Mouse (Mus musculus): ENCODE results near the gene Padi3.

The Padi3 gene

DNA sequence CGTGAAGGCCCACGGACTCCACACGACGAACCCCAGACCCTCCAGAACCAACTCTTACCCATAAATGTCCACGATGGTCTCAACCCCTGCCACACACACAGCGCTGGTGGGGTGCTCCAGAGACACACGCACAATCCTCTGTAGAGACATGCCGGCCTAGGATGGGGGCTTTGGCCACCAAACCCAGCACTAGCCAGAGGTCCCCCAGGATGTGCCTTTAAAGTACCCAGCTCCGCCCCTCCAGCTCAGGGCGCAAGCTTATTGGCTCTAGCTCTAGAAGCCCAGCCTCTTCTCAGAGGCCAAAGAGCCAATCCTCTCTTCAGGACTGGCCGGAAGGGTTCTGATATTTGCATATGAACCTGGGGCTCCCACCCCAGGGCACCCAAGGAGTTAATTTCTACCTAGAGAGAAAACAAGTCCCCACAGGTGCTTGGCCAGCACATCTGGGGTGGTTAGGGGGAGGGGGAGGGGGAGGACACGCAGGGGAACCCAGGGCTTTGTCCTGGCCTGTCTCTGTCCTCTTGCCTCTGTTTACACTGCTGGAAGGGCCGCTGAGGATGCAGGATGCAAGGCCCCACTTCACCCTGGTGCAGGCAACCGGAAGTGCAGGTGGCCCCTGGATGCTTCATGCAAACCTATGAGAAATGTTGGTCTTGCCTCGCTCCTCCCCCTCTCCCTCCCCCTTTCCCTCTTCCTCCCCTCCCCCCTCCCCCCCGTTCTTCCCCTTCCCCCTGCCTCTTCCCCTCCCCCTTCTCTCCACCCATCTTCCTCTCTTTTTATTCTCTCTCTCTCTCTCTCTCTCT, at the start of gene Padi3:
Padi3 (minus strand) TSS at position 191 of the 803 bp plus-strand sequence.
- DNase-seq (ENCODE audit: low spot score in 2 of 2) = no peak

DNA sequence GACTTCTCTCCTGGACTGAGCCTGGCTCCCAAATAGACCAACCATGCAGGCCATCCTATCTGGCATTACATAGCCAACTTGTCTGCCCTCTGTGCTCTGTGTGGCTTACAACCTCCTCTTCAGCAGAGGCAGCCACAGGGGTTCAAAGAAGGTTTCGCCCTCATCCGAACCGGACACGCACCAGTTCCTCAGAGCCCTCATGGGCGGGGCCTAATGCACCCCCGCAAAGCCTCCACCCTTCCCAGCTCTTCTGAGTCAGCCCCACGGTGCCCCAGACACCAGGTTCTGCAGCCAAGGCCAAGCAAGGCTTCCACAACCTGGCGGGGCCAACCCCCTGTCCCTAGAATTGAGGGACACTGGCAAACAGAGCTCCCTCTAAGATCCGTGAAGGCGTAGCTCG, 48.8 kb upstream of the Padi3 start:
- no peak for DNase-seq (ENCODE audit: low spot score in 2 of 2)

GRCm38 (mm10) chr4:140857813-140858212, 47.4 kb upstream of the Padi3 start:
- no peak for DNase-seq (ENCODE audit: low spot score in 2 of 2)

- DNase-seq (ENCODE audit: low spot score in 2 of 2) = no peak
Measured at GRCm38 (mm10) chr4:140857041-140857440, 46.6 kb upstream of the Padi3 start.

- DNase-seq (ENCODE audit: low spot score in 2 of 2) = no peak
Measured at GRCm38 (mm10) chr4:140855151-140855550, 44.7 kb upstream of the Padi3 start.

DNA sequence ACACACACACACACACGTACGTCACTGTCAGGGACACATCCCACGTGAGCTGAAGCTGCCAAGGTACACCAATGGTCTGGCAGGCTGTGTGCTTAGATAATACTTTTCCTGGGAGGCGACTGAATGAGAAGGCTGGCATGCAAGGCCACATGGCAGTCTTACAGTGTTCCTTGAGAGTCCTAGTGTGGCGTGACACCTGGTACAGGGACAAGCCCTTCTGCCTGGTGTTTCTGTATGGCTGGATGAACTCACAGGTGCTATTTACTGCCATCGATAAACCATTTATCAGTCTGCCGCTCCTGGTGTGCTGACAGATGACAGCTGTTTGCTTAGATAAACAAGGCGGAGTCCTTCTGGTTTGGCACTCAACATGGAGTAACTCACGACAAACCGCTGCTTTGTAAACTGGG, 44.0 kb upstream of the Padi3 start:
- DNase-seq (ENCODE audit: low spot score in 2 of 2) = no peak

DNA sequence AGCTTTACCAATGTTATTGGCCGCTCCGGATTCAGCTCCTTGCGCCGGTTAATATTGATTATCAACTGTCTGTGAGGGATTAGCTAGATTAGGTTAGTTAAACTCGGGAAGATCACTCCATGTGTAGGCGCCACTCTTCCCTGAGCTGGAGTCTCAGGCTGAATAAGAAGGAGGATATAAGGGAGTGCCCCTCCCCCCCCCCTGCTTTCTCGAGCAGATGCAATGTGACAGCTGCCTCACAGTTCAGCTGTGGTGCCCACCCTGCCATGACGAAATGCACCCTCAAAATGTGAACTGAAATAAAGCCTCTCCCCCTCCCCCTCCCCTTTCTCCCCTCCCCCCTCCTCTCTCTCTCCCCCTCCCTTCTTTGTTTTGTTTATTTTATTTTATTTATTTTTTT, 43.2 kb upstream of the Padi3 start:
- DNase-seq (ENCODE audit: low spot score in 2 of 2) = no peak

DNA sequence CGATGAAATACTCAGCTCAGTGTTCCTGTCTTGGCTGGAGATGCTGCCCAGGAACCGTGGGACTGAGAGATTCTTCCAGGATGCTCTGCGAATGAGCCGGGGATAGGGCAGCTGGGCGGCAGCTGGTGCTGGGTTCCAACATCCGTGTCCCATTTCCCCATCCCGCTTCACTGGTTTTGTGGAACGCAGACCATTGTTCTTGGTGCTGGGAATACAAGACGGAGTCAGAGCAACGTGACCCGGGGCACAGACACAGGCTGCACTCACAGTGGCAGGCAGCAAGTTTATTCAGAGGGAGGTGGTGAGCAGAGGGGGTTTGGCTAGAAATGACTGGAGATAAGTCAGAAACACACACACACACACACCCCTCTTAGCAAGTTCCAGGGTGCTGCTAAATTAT, 38.9 kb upstream of the Padi3 start:
- DNase-seq (ENCODE audit: low spot score in 2 of 2) = no peak

DNA sequence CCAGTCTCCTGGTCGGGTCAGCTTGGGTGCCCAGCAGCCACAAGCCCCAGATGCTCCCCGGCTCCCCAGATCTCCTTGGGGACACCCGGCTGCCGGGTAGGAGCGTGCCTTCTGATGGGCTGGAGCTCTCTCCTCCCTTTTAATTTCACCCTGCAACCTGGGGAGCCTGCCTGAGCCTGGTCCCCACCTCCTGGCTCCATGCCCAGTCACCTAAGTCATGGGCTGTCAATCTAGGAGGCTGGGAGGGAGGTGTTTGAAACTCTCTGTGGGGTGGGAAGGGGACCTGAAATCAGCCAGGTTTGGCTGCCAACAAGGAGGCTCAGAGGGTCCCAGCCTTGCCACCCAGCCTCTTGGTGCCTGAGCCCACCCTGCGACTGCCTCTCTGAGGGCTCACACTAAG, 35.2 kb upstream of the Padi3 start, which contains the start of gene Padi1:
Padi1 (minus strand) TSS at position 113 of the 400 bp plus-strand sequence.
- DNase-seq (ENCODE audit: low spot score in 2 of 2) = no peak

DNA sequence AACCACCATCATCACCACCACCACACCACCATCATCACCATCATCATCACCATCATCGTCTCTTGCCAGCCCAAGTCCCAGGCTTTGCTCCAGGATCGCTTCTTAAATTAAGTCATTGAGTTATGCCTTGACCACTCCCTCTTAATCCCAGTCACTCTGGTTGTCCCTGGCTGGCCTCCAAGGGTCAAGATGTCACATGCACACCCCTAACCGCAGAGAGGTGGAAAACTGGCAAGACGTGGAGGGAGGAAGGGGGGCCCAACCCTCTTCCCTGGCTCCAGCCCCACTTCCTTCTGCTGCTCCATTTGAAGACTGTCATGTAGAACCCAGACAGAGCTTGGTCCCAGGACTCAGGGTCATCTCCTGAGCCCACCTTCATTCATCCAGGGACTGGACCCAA, 34.5 kb upstream of the Padi3 start:
- no peak for DNase-seq (ENCODE audit: low spot score in 2 of 2)

- DNase-seq (ENCODE audit: low spot score in 2 of 2) = no peak
Measured at GRCm38 (mm10) chr4:140843670-140844280, 33.3 kb upstream of the Padi3 start.

DNA sequence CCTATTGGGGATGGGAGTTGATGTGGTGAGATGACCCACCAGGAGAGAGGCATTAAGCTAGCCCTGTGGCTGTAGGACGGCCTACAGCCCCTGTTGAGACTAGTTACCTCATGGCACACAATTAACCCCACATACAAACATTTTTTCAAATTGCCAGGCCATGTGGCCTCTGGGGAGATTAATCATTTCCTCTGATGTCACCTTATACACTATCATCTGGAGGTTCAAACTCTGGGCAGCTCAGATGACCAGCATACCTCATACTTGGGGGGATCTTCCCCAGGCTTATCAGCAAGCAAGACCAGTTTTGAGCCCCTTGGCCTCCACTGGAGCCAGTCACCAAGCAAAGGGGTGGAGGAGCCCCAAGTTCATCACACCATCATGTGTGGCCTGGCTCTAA, 32.5 kb upstream of the Padi3 start:
- no peak for DNase-seq (ENCODE audit: low spot score in 2 of 2)

- no peak for DNase-seq (ENCODE audit: low spot score in 2 of 2)
Measured at GRCm38 (mm10) chr4:140837879-140838278, 27.4 kb upstream of the Padi3 start.

- no peak for DNase-seq (ENCODE audit: low spot score in 2 of 2)
Measured at GRCm38 (mm10) chr4:140836208-140836866, 25.9 kb upstream of the Padi3 start.

GRCm38 (mm10) chr4:140835682-140836081, 25.2 kb upstream of the Padi3 start:
- DNase-seq (ENCODE audit: low spot score in 2 of 2) = no peak

GRCm38 (mm10) chr4:140834327-140834934, 24.0 kb upstream of the Padi3 start:
- no peak for DNase-seq (ENCODE audit: low spot score in 2 of 2)

- DNase-seq (ENCODE audit: low spot score in 2 of 2) = no peak
Measured at GRCm38 (mm10) chr4:140832821-140833220, 22.4 kb upstream of the Padi3 start.

DNA sequence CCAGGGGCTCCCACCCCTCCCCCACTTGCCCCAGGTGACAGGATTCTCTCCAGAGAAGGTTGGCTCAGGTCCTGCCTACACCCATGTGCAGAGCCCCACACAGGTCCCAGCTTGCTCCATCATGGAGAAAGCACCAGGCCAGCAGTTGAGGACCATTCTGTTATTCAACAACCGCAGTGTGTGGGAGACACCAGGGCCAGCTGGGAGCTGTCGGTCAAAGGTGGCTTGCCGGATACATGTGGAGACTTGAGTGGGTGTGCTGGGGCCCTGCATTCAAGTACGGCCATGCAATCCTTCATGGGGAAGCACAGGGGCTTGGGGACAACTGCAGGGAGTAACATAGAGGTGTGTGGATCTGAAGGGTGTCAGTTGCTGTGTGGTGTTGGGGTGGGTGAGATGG, 21.4 kb upstream of the Padi3 start:
- no peak for DNase-seq (ENCODE audit: low spot score in 2 of 2)

DNA sequence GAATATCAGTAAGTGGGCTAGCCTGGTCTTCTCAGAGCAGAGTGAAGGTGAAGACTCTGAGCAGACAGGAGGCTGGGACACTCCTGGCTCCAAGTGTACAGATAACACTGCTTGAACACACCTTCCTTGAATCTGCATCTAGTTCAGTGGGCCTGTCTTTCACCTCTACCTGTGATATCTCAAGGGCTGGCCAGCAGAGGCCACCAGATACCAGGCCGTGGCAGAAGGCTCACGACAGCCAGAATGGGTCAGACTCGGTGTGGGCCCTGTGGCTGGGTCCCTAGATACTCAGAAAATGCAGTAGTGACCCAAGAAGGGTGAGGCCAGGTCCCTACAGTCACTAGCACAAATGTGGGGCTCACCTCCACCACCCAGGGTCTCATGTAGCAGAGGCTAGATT, 16.8 kb upstream of the Padi3 start:
- no peak for DNase-seq (ENCODE audit: low spot score in 2 of 2)

DNA sequence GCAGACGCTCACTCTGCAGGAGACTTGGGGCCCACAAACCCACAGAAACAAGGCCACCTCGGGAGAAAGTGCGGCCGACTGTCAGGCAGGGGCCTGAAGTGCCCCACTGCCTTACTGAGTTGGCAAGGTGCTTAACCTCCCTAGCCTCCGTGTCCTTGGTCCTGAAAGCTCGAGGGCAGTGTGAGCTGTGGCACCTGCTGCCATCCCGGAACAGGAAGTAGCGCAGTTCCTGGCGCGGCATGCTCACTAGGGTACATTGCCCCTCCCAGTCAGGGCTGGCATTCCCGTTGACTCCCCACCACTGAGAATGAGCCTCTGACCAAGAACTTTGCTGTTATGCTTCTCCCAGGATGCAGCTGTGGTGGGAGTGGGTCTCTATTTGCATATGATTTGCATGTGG, 15.5 kb upstream of the Padi3 start:
- DNase-seq (ENCODE audit: low spot score in 2 of 2) = no peak

GRCm38 (mm10) chr4:140821988-140822387, 11.5 kb upstream of the Padi3 start:
- DNase-seq (ENCODE audit: low spot score in 2 of 2) = peak; percentile 11 to 21

GRCm38 (mm10) chr4:140817413-140817812, 7.0 kb upstream of the Padi3 start:
- DNase-seq (ENCODE audit: low spot score in 2 of 2) = no peak
